Mouse (Mus musculus) limb, embryonic 11.5 days (tissue): ENCODE data around the gene Prkca. TPM values are rescaled to one million over a fixed set of nuclear protein-coding genes. Genes with fewer than 3 reads are reported as not detected.
A peak's percentile ranks its signal among the peaks of the same experiment; 100 is the strongest.

Experiments
- ATAC-seq: fragments of 200-750 bp; cut with Nextera tagmentation; 2 replicates; pipeline ENCODE4 v1.8.0; 2017; ENCODE audit warnings: low read depth; ENCODE audit not compliant: insufficient number of reproducible peaks, low FRiP score, low TSS enrichment
- DNase-seq: peaks from one replicate; pipeline ENCODE4 v3.0.0-alpha.2; 2015; ENCODE audit warnings: low spot score
- H3K27ac ChIP-seq: fragments of 300-500 bp; sonication (generic); replicated peaks from 2 replicates; pipeline ENCODE4 v1.5.1; 2014; ENCODE audit warnings: low read depth, mild to moderate bottlenecking, low read length
- H3K27me3 ChIP-seq: fragments of 300-500 bp; sonication (generic); 2 replicates; pipeline ENCODE4 v1.6.1; 2014; ENCODE audit warnings: mild to moderate bottlenecking, low read length, mixed read lengths; ENCODE audit not compliant: control insufficient read depth, insufficient read depth
- H3K36me3 ChIP-seq: fragments of 300-500 bp; sonication (generic); 2 replicates; pipeline ENCODE4 v1.6.1; 2014; ENCODE audit warnings: mild to moderate bottlenecking, low read length, moderate library complexity, mixed read lengths; ENCODE audit not compliant: control insufficient read depth, insufficient read depth
- H3K4me1 ChIP-seq: fragments of 300-500 bp; sonication (generic); 2 replicates; pipeline ENCODE4 v1.6.1; 2014; ENCODE audit warnings: low read length, mixed read lengths; ENCODE audit not compliant: control insufficient read depth, insufficient read depth
- H3K4me2 ChIP-seq: fragments of 300-500 bp; sonication (generic); 2 replicates; pipeline ENCODE4 v1.6.1; 2014; ENCODE audit warnings: low read depth, mild to moderate bottlenecking, moderate library complexity; ENCODE audit not compliant: severe bottlenecking
- H3K4me3 ChIP-seq: fragments of 300-500 bp; sonication (generic); 2 replicates; pipeline ENCODE4 v1.5.1; 2014; ENCODE audit warnings: low read depth, low read length
- H3K9ac ChIP-seq: fragments of 300-500 bp; sonication (generic); 2 replicates; pipeline ENCODE4 v1.6.1; 2014; ENCODE audit warnings: mild to moderate bottlenecking, low read length
- H3K9me3 ChIP-seq: fragments of 300-500 bp; sonication (generic); 2 replicates; pipeline ENCODE4 v1.6.1; 2016; ENCODE audit warnings: low read length; ENCODE audit not compliant: control insufficient read depth
- WGBS: fragments of 180-500 bp; shearing (Covaris S2); extraction: QIAGEN DNeasy Blood & Tissue Kit; methylation state at CpG from one replicate; pipeline ENCODE4 v1.1.7; 2014; 5-methylcytosine and 5-hydroxymethylcytosine counted together
- polyA plus RNA-seq: library from polyadenylated mRNA; unstranded; fragments of >200 nt; fragmentation: Nextera tagmentation; extraction: Ambion mirVana; gene quantifications from 2 replicates; pipeline ENCODE4 v1.2.1, GENCODE M21; 2014

Prkca gene
- polyA plus RNA-seq, 1 experiment from 2014 or later: 6.3 TPM

GRCm38 (mm10) chr11:108153997-108154841 is 189.5 kb downstream of the Prkca start:
- ATAC-seq: no peak
- no peaks in the 10 kb centered on the region; the same call in 1 of the 2 replicates for H3K9me3 ChIP-seq
- H3K27me3 ChIP-seq: no peaks in the 10 kb centered on the region
- WGBS: 90% methylated on average over 9 of the region's 9 CpGs
- no peak overlapping the region for H3K27ac ChIP-seq
- no peak overlapping the region for H3K4me2 ChIP-seq
- H3K36me3 ChIP-seq: no peaks in the 10 kb centered on the region
- H3K4me1 ChIP-seq: peaks cover 15% of the 10 kb centered on the region
- no peak overlapping the region for H3K4me3 ChIP-seq
- DNase-seq: no peak
- no peak overlapping the region for H3K9ac ChIP-seq

GRCm38 (mm10) chr11:108152591-108152990 is 191.1 kb downstream of the Prkca start:
- H3K27ac ChIP-seq: no peak overlapping the region
- H3K4me2 ChIP-seq: no peak overlapping the region
- no peaks in the 10 kb centered on the region for H3K9me3 ChIP-seq
- WGBS: 47% methylated on average over 4 of the region's 4 CpGs
- H3K27me3 ChIP-seq: no peaks in the 10 kb centered on the region
- DNase-seq: no peak
- no peaks in the 10 kb centered on the region for H3K36me3 ChIP-seq
- peaks cover 22% of the 10 kb centered on the region for H3K4me1 ChIP-seq
- no peak overlapping the region for H3K9ac ChIP-seq
- H3K4me3 ChIP-seq: no peak overlapping the region
- ATAC-seq: no peak

- Histone ChIP-seq H3K9ac (no peak overlapping the region), H3K27me3 (no peaks in the 10 kb centered on the region), H3K4me3 (no peak overlapping the region), H3K4me2 (no peak overlapping the region), H3K4me1 (peaks cover 19% of the 10 kb centered on the region), H3K9me3 (no peaks in the 10 kb centered on the region), H3K36me3 (no peaks in the 10 kb centered on the region), H3K27ac (no peak overlapping the region)
- ATAC-seq (no peak), DNase-seq (peak; percentile 49)
- 60% methylated on average over 7 of the region's 7 CpGs for WGBS
These were observed 193.3 kb downstream of the Prkca start for GRCm38 (mm10) chr11:108150410-108150809.

- H3K4me3 ChIP-seq: no peak overlapping the region
- WGBS: 85% methylated on average over 9 of the region's 9 CpGs
- DNase-seq: no peak
- H3K9ac ChIP-seq: no peak overlapping the region
- no peak for ATAC-seq
- H3K9me3 ChIP-seq: no peaks in the 10 kb centered on the region
- no peaks in the 10 kb centered on the region for H3K36me3 ChIP-seq
- peaks cover 19% of the 10 kb centered on the region for H3K4me1 ChIP-seq
- H3K27me3 ChIP-seq: no peaks in the 10 kb centered on the region
- no peak overlapping the region for H3K27ac ChIP-seq
- H3K4me2 ChIP-seq: no peak overlapping the region
These were observed 194.5 kb downstream of the Prkca start for GRCm38 (mm10) chr11:108149187-108149586.

GRCm38 (mm10) chr11:108148491-108148890 is 195.2 kb downstream of the Prkca start:
- H3K9ac ChIP-seq: no peak overlapping the region
- no peaks in the 10 kb centered on the region for H3K9me3 ChIP-seq
- no peak for ATAC-seq
- peaks cover 19% of the 10 kb centered on the region for H3K4me1 ChIP-seq
- 36% methylated on average over 4 of the region's 4 CpGs for WGBS
- no peak for DNase-seq
- H3K27ac ChIP-seq: no peak overlapping the region
- no peak overlapping the region for H3K4me2 ChIP-seq
- no peak overlapping the region for H3K4me3 ChIP-seq
- H3K27me3 ChIP-seq: no peaks in the 10 kb centered on the region
- H3K36me3 ChIP-seq: no peaks in the 10 kb centered on the region

GRCm38 (mm10) chr11:108145752-108146496 is 197.8 kb downstream of the Prkca start:
- Histone ChIP-seq H3K27me3 (no peaks in the 10 kb centered on the region), H3K36me3 (no peaks in the 10 kb centered on the region), H3K9me3 (no peaks in the 10 kb centered on the region), H3K27ac (no peak overlapping the region), H3K9ac (no peak overlapping the region), H3K4me3 (no peak overlapping the region), H3K4me2 (no peak overlapping the region), H3K4me1 (peaks cover 9% of the 10 kb centered on the region)
- ATAC-seq (no peak), DNase-seq (no peak)
- 87% methylated on average over 13 of the region's 13 CpGs for WGBS

GRCm38 (mm10) chr11:108145128-108145527 is 198.6 kb downstream of the Prkca start:
- DNase-seq (no peak), ATAC-seq (no peak)
- Histone ChIP-seq H3K27ac (no peak overlapping the region), H3K36me3 (no peaks in the 10 kb centered on the region), H3K9me3 (no peaks in the 10 kb centered on the region), H3K27me3 (no peaks in the 10 kb centered on the region), H3K9ac (no peak overlapping the region), H3K4me1 (peaks cover 7% of the 10 kb centered on the region), H3K4me2 (no peak overlapping the region), H3K4me3 (no peak overlapping the region)
- 87% methylated on average over 8 of the region's 8 CpGs for WGBS

GRCm38 (mm10) chr11:108143739-108144138 is 200.0 kb downstream of the Prkca start:
- no peak for ATAC-seq
- no peaks in the 10 kb centered on the region for H3K27me3 ChIP-seq
- WGBS: 88% methylated on average over 2 of the region's 2 CpGs

More at GRCm38 (mm10) chr11:108143739-108144138, 200.0 kb downstream of the Prkca start:
- no peak overlapping the region for H3K4me2 ChIP-seq
- no peak overlapping the region for H3K4me3 ChIP-seq
- H3K4me1 ChIP-seq: peaks cover 5% of the 10 kb centered on the region
- no peak overlapping the region for H3K9ac ChIP-seq
- H3K36me3 ChIP-seq: no peaks in the 10 kb centered on the region
- no peaks in the 10 kb centered on the region for H3K9me3 ChIP-seq
- no peak for DNase-seq
- no peak overlapping the region for H3K27ac ChIP-seq
